Mouse (Mus musculus): Measurements from ENCODE around the gene Mt1. TPM values are rescaled to one million over a fixed set of nuclear protein-coding genes. Genes with fewer than 3 reads are reported as not detected.

Mt1 gene
- total and polyA plus RNA-seq, 2 experiments from 2014 or later, result 795 to 1,123 TPM

- WGBS, result 5% methylated on average over 6 of the region's 6 CpGs
- no peaks in the 10 kb centered on the region for H3K9me3 ChIP-seq (replicated peaks; ENCODE audit: control insufficient read depth, low read length)
- no peak overlapping the region for H3K4me3 ChIP-seq (ENCODE audit: low read depth, low read length)
- no peaks in the 10 kb centered on the region for H3K36me3 ChIP-seq (replicated peaks; ENCODE audit: control insufficient read depth, insufficient read depth, low read length)
- H3K27me3 ChIP-seq (ENCODE audit: control insufficient read depth, insufficient read depth, low read length), result 0 out of 2 replicates have a peak, but pooled peaks cover 5% of the 10 kb centered on the region
- H3K9ac ChIP-seq (replicated peaks; ENCODE audit: low read depth, low read length), result no peak overlapping the region
- no peak overlapping the region for H3K27ac ChIP-seq (ENCODE audit: low read depth)
- no peak for DNase-seq (ENCODE audit: low spot score)
- peaks cover 8% of the 10 kb centered on the region; the same call in 1 of the 2 replicates for H3K4me1 ChIP-seq (ENCODE audit: control insufficient read depth, insufficient read depth)
- H3K4me2 ChIP-seq (ENCODE audit: low read depth, low read length), result peak overlapping the region; percentile 34
- peak; percentile 96 for TF ChIP-seq CTCF (IDR thresholded peaks at IDR 0.05; ENCODE audit: low read depth)
- no peak for TF ChIP-seq EP300 (IDR thresholded peaks at IDR 0.05; ENCODE audit: low read depth)
- ATAC-seq (ENCODE audit: insufficient read depth, low read depth), result peak; percentile 53; the same call in 1 of the 2 replicates
Measured at GRCm38 (mm10) chr8:94167244-94167643, 11.6 kb upstream of the Mt1 start.

GRCm38 (mm10) chr8:94169547-94169946 is 9.3 kb upstream of the Mt1 start:
- ATAC-seq (ENCODE audit: insufficient read depth, low read depth), result no peak
- H3K27me3 ChIP-seq (ENCODE audit: control insufficient read depth, insufficient read depth, low read length), result 0 out of 2 replicates have a peak, but pooled peaks cover 5% of the 10 kb centered on the region
- H3K4me2 ChIP-seq (ENCODE audit: low read depth, low read length), result no peak overlapping the region
- no peak for DNase-seq (ENCODE audit: low spot score)
- H3K27ac ChIP-seq (ENCODE audit: low read depth), result no peak overlapping the region
- no peaks in the 10 kb centered on the region for H3K36me3 ChIP-seq (replicated peaks; ENCODE audit: control insufficient read depth, insufficient read depth, low read length)
- TF ChIP-seq CTCF (IDR thresholded peaks at IDR 0.05; ENCODE audit: low read depth) (no peak), EP300 (IDR thresholded peaks at IDR 0.05; ENCODE audit: low read depth) (no peak)
- 83% methylated on average over 5 of the region's 5 CpGs for WGBS
- no peak overlapping the region for H3K9ac ChIP-seq (replicated peaks; ENCODE audit: low read depth, low read length)
- no peaks in the 10 kb centered on the region for H3K9me3 ChIP-seq (replicated peaks; ENCODE audit: control insufficient read depth, low read length)
- peaks cover 8% of the 10 kb centered on the region; the same call in 1 of the 2 replicates for H3K4me1 ChIP-seq (ENCODE audit: control insufficient read depth, insufficient read depth)
- H3K4me3 ChIP-seq (ENCODE audit: low read depth, low read length), result no peak overlapping the region

GRCm38 (mm10) chr8:94171321-94171755 is 7.5 kb upstream of the Mt1 start:
- DNase-seq (ENCODE audit: low spot score) (no peak), ATAC-seq (ENCODE audit: insufficient read depth, low read depth) (no peak)
- WGBS, result 37% methylated on average over 10 of the region's 10 CpGs
- no peak overlapping the region for H3K9ac ChIP-seq (replicated peaks; ENCODE audit: low read depth, low read length)
- TF ChIP-seq CTCF (IDR thresholded peaks at IDR 0.05; ENCODE audit: low read depth), result no peak
- peak overlapping the region; percentile 71; the same call in 1 of the 2 replicates for H3K27ac ChIP-seq (ENCODE audit: low read depth)
- 0 out of 2 replicates have a peak, but pooled peaks cover 5% of the 10 kb centered on the region for H3K27me3 ChIP-seq (ENCODE audit: control insufficient read depth, insufficient read depth, low read length)
- no peaks in the 10 kb centered on the region for H3K9me3 ChIP-seq (replicated peaks; ENCODE audit: control insufficient read depth, low read length)
- no peaks in the 10 kb centered on the region for H3K36me3 ChIP-seq (replicated peaks; ENCODE audit: control insufficient read depth, insufficient read depth, low read length)
- peaks cover 8% of the 10 kb centered on the region; the same call in 1 of the 2 replicates for H3K4me1 ChIP-seq (ENCODE audit: control insufficient read depth, insufficient read depth)
- H3K4me2 ChIP-seq (ENCODE audit: low read depth, low read length), result peak overlapping the region; percentile 68
- H3K4me3 ChIP-seq (ENCODE audit: low read depth, low read length), result peak overlapping the region; percentile 53; the same call in 1 of the 2 replicates

DNA sequence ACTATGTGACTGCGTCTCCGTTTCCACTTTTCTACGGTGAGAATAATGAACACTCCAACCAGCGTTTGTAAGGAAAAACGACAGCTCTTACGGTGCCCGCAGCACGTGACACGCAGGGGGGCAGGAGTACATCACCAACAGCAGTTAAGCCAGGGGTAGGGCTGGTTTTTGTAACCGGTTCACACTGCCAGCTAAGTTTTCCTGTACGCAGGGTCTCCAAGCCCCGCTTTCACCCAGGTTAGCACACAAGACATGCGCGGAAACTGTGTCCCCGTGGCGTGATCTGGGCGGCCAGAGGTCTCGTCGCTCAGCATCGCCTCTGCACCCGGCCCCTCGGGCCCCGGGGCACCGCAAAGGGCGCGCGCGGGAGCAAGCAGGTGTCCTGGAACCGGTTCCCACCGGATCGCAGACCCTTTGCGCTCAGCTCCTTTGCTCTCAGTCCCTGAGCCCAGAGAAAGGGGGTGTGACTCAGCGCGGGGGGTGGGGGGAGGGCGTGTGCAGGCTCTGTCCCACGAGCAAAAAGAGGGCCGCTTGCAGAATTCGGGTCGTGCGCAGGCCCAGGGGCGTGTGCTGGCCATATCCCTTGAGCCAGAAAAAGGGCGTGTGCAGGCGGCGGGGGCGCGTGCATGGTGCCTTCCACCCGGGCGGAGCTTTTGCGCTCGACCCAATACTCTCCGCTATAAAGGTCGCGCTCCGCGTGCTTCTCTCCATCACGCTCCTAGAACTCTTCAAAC is 6.6 kb upstream of the Mt1 start, which contains the start of gene Mt2:
Mt2 (plus strand) TSS at position 590 of the 734 bp plus-strand sequence.
- under 1% methylated on average over 55 of the region's 56 CpGs for WGBS
- Histone ChIP-seq H3K27me3 (ENCODE audit: control insufficient read depth, insufficient read depth, low read length) (0 out of 2 replicates have a peak, but pooled peaks cover 5% of the 10 kb centered on the region), H3K27ac (ENCODE audit: low read depth) (peak within 1 kb of the TSS; percentile 71), H3K9me3 (replicated peaks; ENCODE audit: control insufficient read depth, low read length) (no peaks in the 10 kb centered on the region), H3K36me3 (replicated peaks; ENCODE audit: control insufficient read depth, insufficient read depth, low read length) (no peaks in the 10 kb centered on the region), H3K9ac (replicated peaks; ENCODE audit: low read depth, low read length) (peak within 1 kb of the TSS; percentile 12), H3K4me1 (ENCODE audit: control insufficient read depth, insufficient read depth) (peaks cover 8% of the 10 kb centered on the region; the same call in 1 of the 2 replicates), H3K4me2 (ENCODE audit: low read depth, low read length) (peak within 1 kb of the TSS; percentile 68), H3K4me3 (ENCODE audit: low read depth, low read length) (peak within 1 kb of the TSS; percentile 53)
- ATAC-seq (ENCODE audit: insufficient read depth, low read depth), result peak; percentile 83
- DNase-seq (ENCODE audit: low spot score), result peak; percentile 82
- 0 out of 2 replicates have a peak, but pooled peaks have one; percentile 39 for TF ChIP-seq EP300 (IDR thresholded peaks at IDR 0.05; ENCODE audit: low read depth)
- TF ChIP-seq CTCF (IDR thresholded peaks at IDR 0.05; ENCODE audit: low read depth), result no peak

- Histone ChIP-seq H3K27me3 (ENCODE audit: control insufficient read depth, insufficient read depth, low read length) (0 out of 2 replicates have a peak, but pooled peaks cover 5% of the 10 kb centered on the region), H3K9ac (replicated peaks; ENCODE audit: low read depth, low read length) (peak overlapping the region; percentile 12), H3K36me3 (replicated peaks; ENCODE audit: control insufficient read depth, insufficient read depth, low read length) (no peaks in the 10 kb centered on the region), H3K9me3 (replicated peaks; ENCODE audit: control insufficient read depth, low read length) (no peaks in the 10 kb centered on the region), H3K27ac (ENCODE audit: low read depth) (peak overlapping the region; percentile 71), H3K4me2 (ENCODE audit: low read depth, low read length) (peak overlapping the region; percentile 68), H3K4me1 (ENCODE audit: control insufficient read depth, insufficient read depth) (peaks cover 8% of the 10 kb centered on the region; the same call in 1 of the 2 replicates), H3K4me3 (ENCODE audit: low read depth, low read length) (peak overlapping the region; percentile 53)
- 4% methylated on average over 39 of the region's 39 CpGs for WGBS
- TF ChIP-seq EP300 (IDR thresholded peaks at IDR 0.05; ENCODE audit: low read depth), result no peak
- no peak for TF ChIP-seq CTCF (IDR thresholded peaks at IDR 0.05; ENCODE audit: low read depth)
- no peak for ATAC-seq (ENCODE audit: insufficient read depth, low read depth)
- no peak for DNase-seq (ENCODE audit: low spot score)
Measured at GRCm38 (mm10) chr8:94172809-94173732, 5.8 kb upstream of the Mt1 start.
